7 mouse cellular contexts compared by ENCODE assay signal in genomic region chr4:140555273-140555672, GRCm38 (mm10).
A peak's percentile ranks its signal among the peaks of the same experiment; 100 is the strongest.
DNase-seq lines count a peak whose midpoint lies in the region; ATAC-seq and TF ChIP-seq lines count a peak whose summit lies in the region.

No protein-coding gene starts in this region.

- H3K9me3 ChIP-seq in ES-Bruce4 (replicated peaks; ENCODE audit: control insufficient read depth, insufficient read depth, low read length, poor library complexity, severe bottlenecking), result no peaks in the 10 kb centered on the region

- DNase-seq in ZHBTc4 (ENCODE audit: low read depth, low spot score), result peak; percentile 87
- DNase-seq in heart, postnatal 25 days (ENCODE audit: low spot score), result peak; percentile 19
- peak; percentile 57 to 58 for DNase-seq in layer of hippocampus, postnatal 14 days (ENCODE audit: low spot score in 2 of 2)

- TF ChIP-seq POLR2A in ES-Bruce4 (IDR thresholded peaks at IDR 0.05; ENCODE audit: insufficient read depth, low read length), result no peak
- no peak for TF ChIP-seq POLR2A in small intestine, adult 2 months (IDR thresholded peaks at IDR 0.05; ENCODE audit: low read depth, low read length)

- no peaks in the 10 kb centered on the region for H3K27me3 ChIP-seq in ES-Bruce4 (ENCODE audit: control insufficient read depth, insufficient read depth, low read length, poor library complexity, severe bottlenecking)
- H3K27me3 ChIP-seq in small intestine, adult 2 months (ENCODE audit: control insufficient read depth, insufficient read depth, low read length), result no peaks in the 10 kb centered on the region

- peak; percentile 77 for ATAC-seq in common myeloid progenitor, adult 5-6 weeks (replicated peaks; ENCODE audit: low read depth, poor library complexity, severe bottlenecking)
- peak; percentile 54; the same call in 1 of the 2 replicates for ATAC-seq in megakaryocyte, adult 5-6 weeks (ENCODE audit: poor library complexity, severe bottlenecking)

- H3K4me3 ChIP-seq in ES-Bruce4 (ENCODE audit: low read depth, low read length), result no peak overlapping the region
- no peak overlapping the region for H3K4me3 ChIP-seq in small intestine, adult 2 months (ENCODE audit: low read depth, low read length)

- intact Hi-C loops in heart, postnatal 25 days (cut with DNase I), result loop anchor here (1.0 kb wide), 1 partner anchor 119 kb away; no protein-coding TSS in a partner anchor

- H3K9ac ChIP-seq in ES-Bruce4 (ENCODE audit: low read depth, poor library complexity, severe bottlenecking), result no peak overlapping the region

- no peak; the same call in 1 of the 2 replicates for TF ChIP-seq EP300 in ES-Bruce4 (IDR thresholded peaks at IDR 0.05; ENCODE audit: insufficient read depth, low read depth, low read length)

- TF ChIP-seq CTCF in ES-Bruce4 (IDR thresholded peaks at IDR 0.05; ENCODE audit: low read depth, low read length), result peak; percentile 94
- peak; percentile 78; the same call in 1 of the 2 replicates for TF ChIP-seq CTCF in small intestine, adult 2 months (IDR thresholded peaks at IDR 0.05; ENCODE audit: extremely low read depth, insufficient read length, insufficient replicate concordance, low read depth, low read length)

- H3K36me3 ChIP-seq in ES-Bruce4 (ENCODE audit: control insufficient read depth, insufficient read depth, low read length, poor library complexity, severe bottlenecking), result no peaks in the 10 kb centered on the region
- H3K36me3 ChIP-seq in small intestine, adult 2 months (ENCODE audit: control insufficient read depth, insufficient read depth, low read length), result peaks cover 7% of the 10 kb centered on the region

- 58% methylated on average over 7 of the region's 7 CpGs for WGBS in small intestine, adult 2 months

- H3K27ac ChIP-seq in ES-Bruce4 (ENCODE audit: insufficient read depth, low read length), result peak overlapping the region; percentile 13
- no peak overlapping the region for H3K27ac ChIP-seq in small intestine, adult 2 months (ENCODE audit: insufficient read depth, low read depth, low read length)

- no peaks in the 10 kb centered on the region for H3K4me1 ChIP-seq in ES-Bruce4 (ENCODE audit: control insufficient read depth, insufficient read depth, low read length)
- H3K4me1 ChIP-seq in small intestine, adult 2 months (ENCODE audit: control insufficient read depth, insufficient read depth, insufficient read length, low read length), result no peaks in the 10 kb centered on the region

Comparison
In these comparisons a context has a peak if more than half of its experiments do, and no peak if none do; other contexts are left out.
1. DNase-seq: peak in every context shown above with its lines; median percentile 87 in ZHBTc4; 58 in layer of hippocampus, postnatal 14 days; 19 in heart, postnatal 25 days.